Comparison of ENCODE assay signal across 11 mouse cellular contexts in the genomic region with DNA sequence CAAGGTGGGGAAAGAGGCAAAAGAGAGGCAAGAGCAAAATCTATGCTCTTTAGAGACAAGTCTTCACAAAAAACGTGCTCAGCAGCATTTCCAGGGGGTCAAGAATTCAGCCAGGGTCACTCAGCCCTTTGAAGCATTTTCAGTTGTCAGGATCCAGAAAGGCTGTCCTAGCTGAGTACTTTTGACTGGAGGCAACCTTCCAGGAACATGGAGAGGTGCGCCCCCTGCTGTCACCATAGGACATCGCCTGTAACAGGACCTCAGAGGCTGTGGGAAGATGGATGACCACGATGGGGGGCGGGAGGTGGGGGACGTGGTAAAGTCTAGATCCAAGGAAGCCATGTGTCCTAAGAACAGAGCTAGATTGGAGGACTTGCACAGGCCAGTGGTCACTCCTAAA. TPM values are rescaled to one million over a fixed set of nuclear protein-coding genes. Genes with fewer than 3 reads are reported as not detected.
DNase-seq lines count a peak whose midpoint lies in the region; ATAC-seq and TF ChIP-seq lines count a peak whose summit lies in the region.
"Had no signal": no experiment of that assay in that cellular context is flagged by ENCODE, and none has a peak within 500 bp of the region (broad histone marks: within the 10 kb centered on the region; RNA-seq: fewer than 3 reads in every experiment).

No protein-coding gene starts in this region.

- H3K36me3 ChIP-seq in neural tube, embryonic 15.5 days = no peaks in the 10 kb centered on the region
- H3K36me3 ChIP-seq: stomach, embryonic 15.5 days had no signal

- WGBS in neural tube, embryonic 15.5 days = 15% methylated on average over 6 of the region's 6 CpGs

- H3K9me3 ChIP-seq in neural tube, embryonic 15.5 days (replicated peaks) = no peaks in the 10 kb centered on the region
- H3K9me3 ChIP-seq: stomach, embryonic 15.5 days had no signal

- no peak overlapping the region for H3K27ac ChIP-seq in neural tube, embryonic 15.5 days (replicated peaks)
- H3K27ac ChIP-seq in left cerebral cortex, adult 2 months = no peak overlapping the region
- H3K27ac ChIP-seq: macrophage; stomach, embryonic 15.5 days had no signal

- DNase-seq in frontal cortex, postnatal 25 days (ENCODE audit: low spot score in 2 of 2) = peak; percentile 25 to 32
- no peak for DNase-seq in frontal cortex, postnatal 10 days (ENCODE audit: low spot score in 2 of 2)
- DNase-seq in neural tube, embryonic 10.5 days (ENCODE audit: extremely low spot score, low spot score) = peak; percentile 17
- peak; percentile 22 for DNase-seq in c-Kit-positive CD71-positive TER-119-positive erythroid progenitor cells, embryonic 14.5 days (ENCODE audit: low spot score)
- peak; percentile 12 to 51 for DNase-seq in left cerebral cortex, adult 2 months (ENCODE audit: extremely low spot score in 1 of 2, low spot score in 2 of 2)
- DNase-seq in right cerebral cortex, adult 18-20 months = peak; percentile 37

- ATAC-seq in neural tube, embryonic 15.5 days (ENCODE audit: low FRiP score) = no peak
- ATAC-seq in erythroblast, adult 5-6 weeks (replicated peaks; ENCODE audit: low FRiP score, poor library complexity, severe bottlenecking) = no peak

- H3K27me3 ChIP-seq in neural tube, embryonic 15.5 days (replicated peaks) = no peaks in the 10 kb centered on the region
- H3K27me3 ChIP-seq: stomach, embryonic 15.5 days had no signal

- H3K9ac ChIP-seq in neural tube, embryonic 15.5 days (replicated peaks) = no peak overlapping the region
- H3K9ac ChIP-seq: stomach, embryonic 15.5 days had no signal

- TF ChIP-seq CTCF in left cerebral cortex, adult 2 months (IDR thresholded peaks at IDR 0.05) = peak; percentile 53

- no peak overlapping the region for H3K4me3 ChIP-seq in neural tube, embryonic 15.5 days (replicated peaks)
- no peak overlapping the region for H3K4me3 ChIP-seq in left cerebral cortex, adult 2 months
- H3K4me3 ChIP-seq: stomach, embryonic 15.5 days had no signal

- no peak overlapping the region for H3K4me2 ChIP-seq in neural tube, embryonic 15.5 days
- H3K4me2 ChIP-seq: stomach, embryonic 15.5 days had no signal

- H3K4me1 ChIP-seq in neural tube, embryonic 15.5 days = no peaks in the 10 kb centered on the region
- H3K4me1 ChIP-seq: stomach, embryonic 15.5 days had no signal

- intact Hi-C loops in left cerebral cortex, adult 2 months (cut with DNase I) = no loop called here

RNA-seq across cellular contexts. Expression of a gene that starts 24.9 kb away (rescaled TPM):
- polyA plus RNA-seq in neural tube, embryonic 15.5 days (2015; fragmentation: Nextera tagmentation; extraction: Ambion mirVana) = not detected in 2 replicates
- not detected for total RNA-seq in left cerebral cortex, adult 2 months (2021)
- not detected in 2 replicates for total RNA-seq in erythroblast, adult 5-6 weeks (2015; ENCODE audit: low replicate concordance)
- total RNA-seq in erythroblast, adult 5-6 weeks (2017; ENCODE audit: low replicate concordance) = 0.26 TPM in 1 of 2 replicates, not detected in the other
- polyA plus RNA-seq: heart, embryonic 14.5 days; macrophage had no signal

RNA-seq across cellular contexts. Expression of a gene that starts 55.6 kb away (rescaled TPM):
- polyA plus RNA-seq in neural tube, embryonic 15.5 days (2015; fragmentation: Nextera tagmentation; extraction: Ambion mirVana) = not detected in 2 replicates
- under 1 TPM in 1 of 2 experiments, not detected in 1; 0.11 TPM for total RNA-seq in left cerebral cortex, adult 2 months (2021)
- total RNA-seq in erythroblast, adult 5-6 weeks (2015; ENCODE audit: low replicate concordance) = 0.19 and 0.63 TPM in 2 replicates
- total RNA-seq in erythroblast, adult 5-6 weeks (2017; ENCODE audit: low replicate concordance) = 1.5 and 2.4 TPM in 2 replicates
- polyA plus RNA-seq: heart, embryonic 14.5 days had no signal

Comparison
In these comparisons a context has a peak if more than half of its experiments do, and no peak if none do; other contexts are left out.
1. DNase-seq: peak in frontal cortex, postnatal 25 days (2 of 2), neural tube, embryonic 10.5 days (single experiment), c-Kit-positive CD71-positive TER-119-positive erythroid progenitor cells, embryonic 14.5 days (single experiment), left cerebral cortex, adult 2 months (2 of 2) and right cerebral cortex, adult 18-20 months (single experiment); none in frontal cortex, postnatal 10 days (0 of 2).